Mouse (Mus musculus) monocyte, adult 5-6 weeks (primary cell): ENCODE data around the gene Cdkn2b. TPM values are rescaled to one million over a fixed set of nuclear protein-coding genes. Genes with fewer than 3 reads are reported as not detected.
A peak's percentile ranks its signal among the peaks of the same experiment; 100 is the strongest.

ENCODE experiments used
- ATAC-seq: fragments of 153-309, 156-312 bp; replicated peaks from 2 replicates; pipeline ENCODE4 v1.8.0; 2017; ENCODE audit warnings: mild to moderate bottlenecking; ENCODE audit not compliant: low TSS enrichment, insufficient number of reproducible peaks, severe bottlenecking, poor library complexity, low FRiP score
- total RNA-seq: library from RNA; stranded (forward); fragments of 200-1000, 200-491, 200-594 nt; gene quantifications from 3 replicates; pipeline ENCODE4 v1.2.3, GENCODE M21; 2017

Cdkn2b gene
- 0.49 TPM in 1 of 3 replicates, not detected in the others for total RNA-seq

- ATAC-seq, result peak; percentile 81
Observed at GRCm38 (mm10) chr4:89310491-89311254, at the start of gene Cdkn2b. TSS of gene Cdkn2b (minus strand) at chr4:89311039.

- no peak for ATAC-seq
Observed at GRCm38 (mm10) chr4:89360349-89360748, 49.5 kb upstream of the Cdkn2b start.

GRCm38 (mm10) chr4:89359506-89359905 lies 48.7 kb upstream of the Cdkn2b start:
- ATAC-seq, result no peak

- ATAC-seq, result no peak
Observed at GRCm38 (mm10) chr4:89353935-89354334, 43.1 kb upstream of the Cdkn2b start.

GRCm38 (mm10) chr4:89353071-89353582 lies 42.3 kb upstream of the Cdkn2b start:
- no peak for ATAC-seq

GRCm38 (mm10) chr4:89351474-89351873 lies 40.6 kb upstream of the Cdkn2b start:
- no peak for ATAC-seq

GRCm38 (mm10) chr4:89350938-89351451 lies 40.2 kb upstream of the Cdkn2b start:
- ATAC-seq, result no peak

- ATAC-seq, result no peak
Observed at GRCm38 (mm10) chr4:89350391-89350790, 39.6 kb upstream of the Cdkn2b start.

- no peak for ATAC-seq
Observed at GRCm38 (mm10) chr4:89348842-89349241, 38.0 kb upstream of the Cdkn2b start.

GRCm38 (mm10) chr4:89313461-89313860 lies 2.6 kb upstream of the Cdkn2b start:
- ATAC-seq, result no peak

- no peak for ATAC-seq
Observed at GRCm38 (mm10) chr4:89309996-89310395, 843 bp downstream of the Cdkn2b start.

- no peak for ATAC-seq
Observed at GRCm38 (mm10) chr4:89308001-89308400, 2.8 kb downstream of the Cdkn2b start.

- ATAC-seq, result no peak
Observed at GRCm38 (mm10) chr4:89306798-89307365, 4.0 kb downstream of the Cdkn2b start.

GRCm38 (mm10) chr4:89305691-89306090 lies 5.1 kb downstream of the Cdkn2b start:
- ATAC-seq, result no peak

- no peak for ATAC-seq
Observed at GRCm38 (mm10) chr4:89303281-89303995, 7.4 kb downstream of the Cdkn2b start.

- ATAC-seq, result no peak
Observed at GRCm38 (mm10) chr4:89302129-89302528, 8.7 kb downstream of the Cdkn2b start.

GRCm38 (mm10) chr4:89299721-89300120 lies 11.1 kb downstream of the Cdkn2b start:
- no peak for ATAC-seq

- ATAC-seq, result peak; percentile 40; the same call in 1 of the 2 replicates
Observed at GRCm38 (mm10) chr4:89295441-89296220, 15.2 kb downstream of the Cdkn2b start.
